In genomic region chr17:31510944-31511343, GRCm38 (mm10) we compare ENCODE assay signal across 8 mouse cellular contexts. TPM values are rescaled to one million over a fixed set of nuclear protein-coding genes. Genes with fewer than 3 reads are reported as not detected.
DNase-seq lines count a peak whose midpoint lies in the region; ATAC-seq lines count a peak whose summit lies in the region.

No protein-coding gene starts in this region.

- no peak for DNase-seq in kidney, adult 9 months
- peak; percentile 62 for DNase-seq in ZHBTc4 (ENCODE audit: low read depth, low spot score)
- no peak for DNase-seq in adrenal gland, adult 2 months
- no peak for DNase-seq in left cerebral cortex, postnatal 25 days (ENCODE audit: low spot score in 2 of 2)

- no peaks in the 10 kb centered on the region for H3K9me3 ChIP-seq in kidney, embryonic 15.5 days (replicated peaks)
- H3K9me3 ChIP-seq in hindbrain, embryonic 15.5 days, result no peaks in the 10 kb centered on the region
- no peaks in the 10 kb centered on the region for H3K9me3 ChIP-seq in midbrain, embryonic 15.5 days

- no peak for ATAC-seq in kidney, embryonic 15.5 days (replicated peaks; ENCODE audit: low FRiP score)
- no peak for ATAC-seq in hindbrain, embryonic 15.5 days (ENCODE audit: low FRiP score, low read depth)
- no peak for ATAC-seq in midbrain, embryonic 15.5 days (replicated peaks)
- no peak for ATAC-seq in inflammation-experienced regulatory T-cells, adult 6 months

- H3K4me1 ChIP-seq in kidney, embryonic 15.5 days, result peaks cover 26% of the 10 kb centered on the region
- peaks cover 15% of the 10 kb centered on the region for H3K4me1 ChIP-seq in hindbrain, embryonic 15.5 days (replicated peaks)
- peaks cover 18% of the 10 kb centered on the region for H3K4me1 ChIP-seq in midbrain, embryonic 15.5 days

- H3K9ac ChIP-seq in kidney, embryonic 15.5 days, result no peak overlapping the region
- no peak overlapping the region for H3K9ac ChIP-seq in hindbrain, embryonic 15.5 days
- H3K9ac ChIP-seq in midbrain, embryonic 15.5 days, result no peak overlapping the region

- peaks cover 44% of the 10 kb centered on the region for H3K36me3 ChIP-seq in kidney, embryonic 15.5 days
- peaks cover 24% of the 10 kb centered on the region for H3K36me3 ChIP-seq in hindbrain, embryonic 15.5 days
- H3K36me3 ChIP-seq in midbrain, embryonic 15.5 days (replicated peaks), result peaks cover 12% of the 10 kb centered on the region

- intact Hi-C loops in left cerebral cortex, postnatal 25 days (cut with DNase I), result loop anchor here (5.0 kb wide), 1 partner anchor 146 kb away; the partner anchor contains the start of gene U2af1

- WGBS in kidney, embryonic 15.5 days, result 92% methylated on average over 6 of the region's 6 CpGs
- WGBS in hindbrain, embryonic 15.5 days, result 93% methylated on average over 6 of the region's 6 CpGs
- 98% methylated on average over 6 of the region's 6 CpGs for WGBS in midbrain, embryonic 15.5 days

- H3K4me2 ChIP-seq in kidney, embryonic 15.5 days, result peak overlapping the region; percentile 77
- H3K4me2 ChIP-seq in hindbrain, embryonic 15.5 days, result peak overlapping the region; percentile 82
- H3K4me2 ChIP-seq in midbrain, embryonic 15.5 days, result peak overlapping the region; percentile 88

- H3K4me3 ChIP-seq in kidney, embryonic 15.5 days (replicated peaks), result peak overlapping the region; percentile 85
- peak overlapping the region; percentile 91; the same call in 1 of the 2 replicates for H3K4me3 ChIP-seq in hindbrain, embryonic 15.5 days
- peak overlapping the region; percentile 99 for H3K4me3 ChIP-seq in midbrain, embryonic 15.5 days

- no peaks in the 10 kb centered on the region for H3K27me3 ChIP-seq in kidney, embryonic 15.5 days
- H3K27me3 ChIP-seq in hindbrain, embryonic 15.5 days, result no peaks in the 10 kb centered on the region
- no peaks in the 10 kb centered on the region for H3K27me3 ChIP-seq in midbrain, embryonic 15.5 days (replicated peaks)

- H3K27ac ChIP-seq in kidney, embryonic 15.5 days, result no peak overlapping the region
- no peak overlapping the region for H3K27ac ChIP-seq in hindbrain, embryonic 15.5 days (replicated peaks)
- H3K27ac ChIP-seq in midbrain, embryonic 15.5 days, result no peak overlapping the region

RNA-seq across cellular contexts. Expression of gene Wdr4, which starts 8.8 kb away (rescaled TPM):
- polyA plus RNA-seq in kidney, embryonic 15.5 days (2015; fragmentation: Nextera tagmentation; extraction: Ambion mirVana), result 46.5 and 49.6 TPM in 2 replicates
- 37.2 and 38.1 TPM in 2 replicates for polyA plus RNA-seq in hindbrain, embryonic 15.5 days (2015; fragmentation: Nextera tagmentation; extraction: Ambion mirVana)
- 42.2 and 45.3 TPM in 2 replicates for polyA plus RNA-seq in midbrain, embryonic 15.5 days (2015; fragmentation: Nextera tagmentation; extraction: Ambion mirVana)
- 10 to 100 TPM; 15.8 to 19.1 TPM for total RNA-seq in adrenal gland, adult 2 months (2021)
- 35.0 and 41.2 TPM in 2 replicates for polyA plus RNA-seq in adrenal gland, adult 2 months (2012; rRNA removed)
- polyA plus RNA-seq in inflammation-experienced regulatory T-cells, adult 6 months (2017; shearing (Covaris generic)), result 10 to 100 TPM; 11.4 to 17.7 (median 17.7) TPM
- total RNA-seq in left cerebral cortex, postnatal 25 days (2021), result 10 to 100 TPM; 25.4 to 25.6 TPM

RNA-seq across cellular contexts. Expression of gene Ndufv3, which starts 9.0 kb away (rescaled TPM):
- polyA plus RNA-seq in kidney, embryonic 15.5 days (2015; fragmentation: Nextera tagmentation; extraction: Ambion mirVana), result 261 TPM in 2 replicates
- 445 and 471 TPM in 2 replicates for polyA plus RNA-seq in hindbrain, embryonic 15.5 days (2015; fragmentation: Nextera tagmentation; extraction: Ambion mirVana)
- 426 and 433 TPM in 2 replicates for polyA plus RNA-seq in midbrain, embryonic 15.5 days (2015; fragmentation: Nextera tagmentation; extraction: Ambion mirVana)
- 100 to 1,000 TPM; 472 to 552 TPM for total RNA-seq in adrenal gland, adult 2 months (2021)
- polyA plus RNA-seq in adrenal gland, adult 2 months (2012; rRNA removed), result 84.6 and 101 TPM in 2 replicates
- polyA plus RNA-seq in inflammation-experienced regulatory T-cells, adult 6 months (2017; shearing (Covaris generic)), result 100 to 1,000 TPM; 229 to 248 (median 246) TPM
- total RNA-seq in left cerebral cortex, postnatal 25 days (2021), result 100 to 1,000 TPM; 265 to 268 TPM

RNA-seq across cellular contexts. Expression of gene Pknox1, which starts 53.6 kb away (rescaled TPM):
- 36.7 and 40.5 TPM in 2 replicates for polyA plus RNA-seq in kidney, embryonic 15.5 days (2015; fragmentation: Nextera tagmentation; extraction: Ambion mirVana)
- 33.9 and 36.7 TPM in 2 replicates for polyA plus RNA-seq in hindbrain, embryonic 15.5 days (2015; fragmentation: Nextera tagmentation; extraction: Ambion mirVana)
- 21.0 and 21.6 TPM in 2 replicates for polyA plus RNA-seq in midbrain, embryonic 15.5 days (2015; fragmentation: Nextera tagmentation; extraction: Ambion mirVana)
- 10 to 100 TPM; 20.6 to 24.3 TPM for total RNA-seq in adrenal gland, adult 2 months (2021)
- 12.0 and 17.2 TPM in 2 replicates for polyA plus RNA-seq in adrenal gland, adult 2 months (2012; rRNA removed)
- 10 to 100 TPM; 42.0 to 53.1 (median 44.8) TPM for polyA plus RNA-seq in inflammation-experienced regulatory T-cells, adult 6 months (2017; shearing (Covaris generic))
- 10 to 100 TPM; 14.7 to 20.0 TPM for total RNA-seq in left cerebral cortex, postnatal 25 days (2021)
